24 mouse cellular contexts compared by ENCODE assay signal in the genomic region with DNA sequence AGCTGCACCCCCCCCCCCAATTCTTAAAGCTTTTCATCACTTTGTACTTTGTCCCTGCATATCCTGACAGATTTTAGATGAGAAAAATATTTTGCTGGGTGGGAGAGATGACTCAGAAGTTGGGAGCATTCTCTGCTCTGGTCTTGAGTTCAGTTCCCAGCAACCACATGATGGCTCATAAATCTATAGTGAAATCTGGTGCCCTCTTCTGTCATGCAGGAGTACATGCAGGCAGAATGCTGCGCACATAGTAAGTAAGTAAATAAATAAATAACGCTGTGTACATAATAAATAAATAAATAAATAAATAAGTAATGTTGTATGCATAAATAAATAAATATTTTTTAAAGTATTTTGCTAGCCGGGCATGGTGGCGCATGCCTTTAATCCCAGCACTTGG. TPM values are rescaled to one million over a fixed set of nuclear protein-coding genes. Genes with fewer than 3 reads are reported as not detected.
DNase-seq lines count a peak whose midpoint lies in the region; ATAC-seq and TF ChIP-seq lines count a peak whose summit lies in the region.
"Had no signal": no experiment of that assay in that cellular context is flagged by ENCODE, and none has a peak within 500 bp of the region (broad histone marks: within the 10 kb centered on the region; RNA-seq: fewer than 3 reads in every experiment).

No protein-coding gene starts in this region.

- H3K27ac ChIP-seq in hindbrain, postnatal 0 days: no peak overlapping the region
- H3K27ac ChIP-seq in hindbrain, embryonic 13.5 days: no peak overlapping the region
- no peak overlapping the region for H3K27ac ChIP-seq in liver, postnatal 0 days (ENCODE audit: low read depth)
- H3K27ac ChIP-seq in liver, embryonic 12.5 days: no peak overlapping the region
- H3K27ac ChIP-seq: forebrain, embryonic 10.5 days; heart, embryonic 15.5 days; hindbrain, embryonic 14.5 days; limb, embryonic 13.5 days; liver, embryonic 13.5 days; midbrain, embryonic 10.5 days; stomach, postnatal 0 days had no signal

- peaks cover 37% of the 10 kb centered on the region for H3K36me3 ChIP-seq in hindbrain, postnatal 0 days (ENCODE audit: insufficient read depth, low read length)
- H3K36me3 ChIP-seq in hindbrain, embryonic 13.5 days: peaks cover 53% of the 10 kb centered on the region
- peaks cover 47% of the 10 kb centered on the region for H3K36me3 ChIP-seq in liver, postnatal 0 days (replicated peaks; ENCODE audit: insufficient read depth, low read length)
- peaks cover 71% of the 10 kb centered on the region for H3K36me3 ChIP-seq in liver, embryonic 12.5 days

- H3K9ac ChIP-seq in hindbrain, postnatal 0 days (replicated peaks; ENCODE audit: low read length): no peak overlapping the region
- H3K9ac ChIP-seq in hindbrain, embryonic 13.5 days: no peak overlapping the region
- no peak overlapping the region for H3K9ac ChIP-seq in liver, postnatal 0 days (replicated peaks)
- no peak overlapping the region for H3K9ac ChIP-seq in liver, embryonic 12.5 days
- H3K9ac ChIP-seq: heart, embryonic 15.5 days; hindbrain, embryonic 14.5 days; limb, embryonic 13.5 days; liver, embryonic 13.5 days had no signal

- no peak for TF ChIP-seq EP300 in liver, postnatal 0 days (IDR thresholded peaks at IDR 0.05; ENCODE audit: low read depth)

- CTCF ChIA-PET in Patski (lab: Charles Lee): no interaction called here

- H3K27me3 ChIP-seq in hindbrain, postnatal 0 days (ENCODE audit: insufficient read depth, low read length): no peaks in the 10 kb centered on the region
- no peaks in the 10 kb centered on the region for H3K27me3 ChIP-seq in hindbrain, embryonic 13.5 days
- no peaks in the 10 kb centered on the region for H3K27me3 ChIP-seq in liver, postnatal 0 days (ENCODE audit: insufficient read depth, low read length)
- no peaks in the 10 kb centered on the region for H3K27me3 ChIP-seq in liver, embryonic 12.5 days (replicated peaks)
- H3K27me3 ChIP-seq in Patski: no peaks in the 10 kb centered on the region
- H3K27me3 ChIP-seq: heart, embryonic 15.5 days; limb, embryonic 13.5 days; liver, embryonic 13.5 days had no signal

- H3K9me3 ChIP-seq in hindbrain, postnatal 0 days (ENCODE audit: low read length): no peaks in the 10 kb centered on the region
- H3K9me3 ChIP-seq in hindbrain, embryonic 13.5 days: no peaks in the 10 kb centered on the region
- H3K9me3 ChIP-seq in liver, postnatal 0 days (ENCODE audit: low read length): no peaks in the 10 kb centered on the region
- no peaks in the 10 kb centered on the region for H3K9me3 ChIP-seq in liver, embryonic 12.5 days (replicated peaks)
- H3K9me3 ChIP-seq: heart, embryonic 15.5 days; limb, embryonic 13.5 days; liver, embryonic 13.5 days; midbrain, embryonic 10.5 days had no signal

- H3K4me2 ChIP-seq in hindbrain, postnatal 0 days (ENCODE audit: low read depth, low read length): no peak overlapping the region
- no peak overlapping the region for H3K4me2 ChIP-seq in hindbrain, embryonic 13.5 days
- H3K4me2 ChIP-seq in liver, postnatal 0 days (ENCODE audit: low read depth, low read length): no peak overlapping the region
- H3K4me2 ChIP-seq in liver, embryonic 12.5 days: no peak overlapping the region
- H3K4me2 ChIP-seq: heart, embryonic 15.5 days; hindbrain, embryonic 14.5 days; limb, embryonic 13.5 days; liver, embryonic 13.5 days had no signal

- POLR2A ChIA-PET in Patski (lab: Charles Lee): interaction anchor here (0.7 to 1.1 kb wide), 2 partner anchors 8 to 66 kb away, joined by 3 to 8 read pairs; no protein-coding TSS in a partner anchor

- no peak for ATAC-seq in hindbrain, postnatal 0 days
- no peak for ATAC-seq in hindbrain, embryonic 13.5 days (ENCODE audit: low FRiP score)
- ATAC-seq in liver, postnatal 0 days: no peak
- no peak for ATAC-seq in liver, embryonic 12.5 days
- ATAC-seq in Patski: no peak
- ATAC-seq: forebrain, embryonic 16.5 days had no signal

- no peak overlapping the region for H3K4me3 ChIP-seq in hindbrain, postnatal 0 days (ENCODE audit: low read length)
- no peak overlapping the region for H3K4me3 ChIP-seq in hindbrain, embryonic 13.5 days
- H3K4me3 ChIP-seq in liver, postnatal 0 days (ENCODE audit: low read depth, low read length): no peak overlapping the region
- H3K4me3 ChIP-seq in liver, embryonic 12.5 days: no peak overlapping the region
- H3K4me3 ChIP-seq: forebrain, embryonic 10.5 days; heart, embryonic 15.5 days; limb, embryonic 13.5 days; liver, embryonic 13.5 days; midbrain, embryonic 10.5 days had no signal

- in situ Hi-C loops in Patski (cut with MboI; ENCODE audit: low pct_unique_long_range_greater_than_20kb): no loop called here

- WGBS in hindbrain, postnatal 0 days: 97% methylated on average over 4 of the region's 4 CpGs
- 96% methylated on average over 4 of the region's 4 CpGs for WGBS in hindbrain, embryonic 13.5 days
- 96% methylated on average over 4 of the region's 4 CpGs for WGBS in liver, postnatal 0 days (ENCODE audit: insufficient replicate concordance)
- 97% methylated on average over 4 of the region's 4 CpGs for WGBS in liver, embryonic 12.5 days (ENCODE audit: insufficient replicate concordance)

- 0 out of 2 replicates have a peak, but pooled peaks have one; percentile 8 for TF ChIP-seq CTCF in hindbrain, postnatal 0 days (IDR thresholded peaks at IDR 0.05; ENCODE audit: low read depth)
- TF ChIP-seq CTCF in liver, postnatal 0 days (IDR thresholded peaks at IDR 0.05; ENCODE audit: low read depth): peak; percentile 33
- TF ChIP-seq CTCF in Patski (IDR thresholded peaks at IDR 0.05): peak; percentile 44

- no peaks in the 10 kb centered on the region for H3K4me1 ChIP-seq in hindbrain, postnatal 0 days (ENCODE audit: insufficient read depth, low read length)
- H3K4me1 ChIP-seq in hindbrain, embryonic 13.5 days (replicated peaks): no peaks in the 10 kb centered on the region
- no peaks in the 10 kb centered on the region for H3K4me1 ChIP-seq in liver, postnatal 0 days (ENCODE audit: insufficient read depth)
- no peaks in the 10 kb centered on the region for H3K4me1 ChIP-seq in liver, embryonic 12.5 days
- H3K4me1 ChIP-seq: forebrain, embryonic 10.5 days; heart, embryonic 15.5 days; limb, embryonic 13.5 days; liver, embryonic 13.5 days; midbrain, embryonic 10.5 days had no signal

- DNase-seq in hindbrain, postnatal 0 days (ENCODE audit: low spot score): no peak
- DNase-seq in liver, postnatal 0 days: no peak
- peak; percentile 8 for DNase-seq in CD4-positive helper T cell, adult 2 months (ENCODE audit: low read depth, low spot score)
- no peak for DNase-seq in Patski (ENCODE audit: low read depth, low spot score)
- DNase-seq in thymus, postnatal 36 days: no peak
- DNase-seq in c-Kit-positive CD71-positive TER-119-positive erythroid progenitor cells, embryonic 14.5 days (ENCODE audit: low spot score): no peak
- DNase-seq: adrenal gland, postnatal 36 days; cerebellum, adult 11 months; cerebellum, adult 9-11 months; gastrocnemius, postnatal 14 days; heart, postnatal 36 days; kidney, postnatal 10 days; layer of hippocampus, postnatal 36 days; liver, embryonic 13.5 days; thymus, adult 2 months had no signal

RNA-seq across cellular contexts. Expression of a gene that starts 41.9 kb away (rescaled TPM):
- 85.1 and 87.2 TPM in 2 replicates for total RNA-seq in hindbrain, postnatal 0 days (2014; rRNA removed)
- 28.3 and 30.3 TPM in 2 replicates for polyA plus RNA-seq in hindbrain, postnatal 0 days (2015; fragmentation: Nextera tagmentation; extraction: Ambion mirVana)
- polyA plus RNA-seq in hindbrain, embryonic 13.5 days (2015; fragmentation: Nextera tagmentation; extraction: Ambion mirVana): 24.9 and 26.5 TPM in 2 replicates
- polyA plus RNA-seq in liver, postnatal 0 days (2015; fragmentation: Nextera tagmentation; extraction: Ambion mirVana): 0.58 and 0.69 TPM in 2 replicates
- 3.7 and 4.1 TPM in 2 replicates for polyA plus RNA-seq in liver, embryonic 12.5 days (2016; fragmentation: Nextera tagmentation; extraction: Ambion mirVana)
- 2.9 TPM for polyA plus RNA-seq in Patski (2021)

RNA-seq across cellular contexts. Expression of a gene that starts 54.9 kb away (rescaled TPM):
- total RNA-seq in hindbrain, postnatal 0 days (2014; rRNA removed): 31.5 and 32.1 TPM in 2 replicates
- 13.7 and 14.2 TPM in 2 replicates for polyA plus RNA-seq in hindbrain, postnatal 0 days (2015; fragmentation: Nextera tagmentation; extraction: Ambion mirVana)
- 16.0 and 17.0 TPM in 2 replicates for polyA plus RNA-seq in hindbrain, embryonic 13.5 days (2015; fragmentation: Nextera tagmentation; extraction: Ambion mirVana)
- 2.3 and 3.1 TPM in 2 replicates for polyA plus RNA-seq in liver, postnatal 0 days (2015; fragmentation: Nextera tagmentation; extraction: Ambion mirVana)
- polyA plus RNA-seq in liver, embryonic 12.5 days (2016; fragmentation: Nextera tagmentation; extraction: Ambion mirVana): 5.1 and 6.0 TPM in 2 replicates
- polyA plus RNA-seq in Patski (2021): 40.8 TPM
